Mouse (Mus musculus) embryonic facial prominence, embryonic 14.5 days (tissue): Measurements from ENCODE around the gene Olfr1352. TPM values are rescaled to one million over a fixed set of nuclear protein-coding genes. Genes with fewer than 3 reads are reported as not detected.
"Not testable (repeated sequence)": the region's sequence is repeated elsewhere in the genome, so short reads cannot be mapped to it uniquely, and the experiment has no call there.

Source experiments
- ATAC-seq: fragments of 200-750 bp; cut with Nextera tagmentation; 2 replicates; pipeline ENCODE4 v1.8.0; 2017; ENCODE audit warnings: low read depth, moderate number of reproducible peaks, moderate TSS enrichment
- DNase-seq: peaks from one replicate; pipeline ENCODE4 v3.0.0-alpha.2; 2015; ENCODE audit warnings: low spot score
- H3K27ac ChIP-seq: fragments of 300-500 bp; sonication (generic); replicated peaks from 2 replicates; pipeline ENCODE4 v1.5.1; 2014; ENCODE audit warnings: low read depth, mild to moderate bottlenecking, low read length, moderate library complexity
- H3K27me3 ChIP-seq: fragments of 300-500 bp; sonication (generic); replicated peaks from 2 replicates; pipeline ENCODE4 v1.6.1; 2014; ENCODE audit warnings: low read length; ENCODE audit not compliant: control insufficient read depth, insufficient read depth
- H3K36me3 ChIP-seq: fragments of 300-500 bp; sonication (generic); 2 replicates; pipeline ENCODE4 v1.6.1; 2014; ENCODE audit warnings: low read length, mixed read lengths; ENCODE audit not compliant: control insufficient read depth, insufficient read depth
- H3K4me1 ChIP-seq: fragments of 300-500 bp; sonication (generic); 2 replicates; pipeline ENCODE4 v1.6.1; 2014; ENCODE audit warnings: antibody characterized with exemption, low read length; ENCODE audit not compliant: control insufficient read depth, insufficient read depth
- H3K4me2 ChIP-seq: fragments of 300-500 bp; sonication (generic); 2 replicates; pipeline ENCODE4 v1.6.1; 2014; ENCODE audit warnings: low read depth, mild to moderate bottlenecking, low read length, moderate library complexity, mixed read lengths
- H3K4me3 ChIP-seq: fragments of 300-500 bp; sonication (generic); 2 replicates; pipeline ENCODE4 v1.5.1; 2014; ENCODE audit warnings: low read depth, mild to moderate bottlenecking, low read length
- H3K9ac ChIP-seq: fragments of 300-500 bp; sonication (generic); 2 replicates; pipeline ENCODE4 v1.6.1; 2014; ENCODE audit warnings: low read depth, mild to moderate bottlenecking, low read length, moderate library complexity, mixed read lengths
- H3K9me3 ChIP-seq: fragments of 300-500 bp; sonication (generic); 2 replicates; pipeline ENCODE4 v1.6.1; 2016; ENCODE audit warnings: low read length; ENCODE audit not compliant: control insufficient read depth
- WGBS: fragments of 180-500 bp; shearing (Covaris S2); extraction: QIAGEN DNeasy Blood & Tissue Kit; methylation state at CpG from one replicate; pipeline ENCODE4 v1.1.7; 2014; 5-methylcytosine and 5-hydroxymethylcytosine counted together
- polyA plus RNA-seq: library from polyadenylated mRNA; unstranded; fragments of >200 nt; fragmentation: Nextera tagmentation; extraction: Ambion mirVana; gene quantifications from 2 replicates; pipeline ENCODE4 v1.2.1, GENCODE M21; 2014

Gene Olfr1352
- polyA plus RNA-seq = 0.11 TPM in 1 of 2 replicates, not detected in the other

GRCm38 (mm10) chr10:78980750-78981149 is at the start of gene Olfr1352:
Gene Olfr1352 (plus strand): TSS chr10:78981050.
- ATAC-seq (no peak), DNase-seq (no peak)
- H3K4me3 ChIP-seq = no peak within 1 kb of the TSS
- H3K9ac ChIP-seq = no peak within 1 kb of the TSS
- no peaks in the 10 kb centered on the region for H3K27me3 ChIP-seq
- no peak within 1 kb of the TSS for H3K4me2 ChIP-seq
- H3K9me3 ChIP-seq = no peaks in the 10 kb centered on the region
- no peak within 1 kb of the TSS for H3K27ac ChIP-seq
- H3K4me1 ChIP-seq = no peaks in the 10 kb centered on the region
- no peaks in the 10 kb centered on the region for H3K36me3 ChIP-seq

- H3K4me2 ChIP-seq, DNase-seq, H3K27me3 ChIP-seq, H3K9ac ChIP-seq, ATAC-seq, H3K4me3 ChIP-seq, H3K4me1 ChIP-seq, H3K9me3 ChIP-seq, H3K36me3 ChIP-seq, H3K27ac ChIP-seq: not testable (repeated sequence)
- WGBS = 70% methylated on average over 1 of the region's 1 CpGs
Measured at GRCm38 (mm10) chr10:78950336-78950735, 30.5 kb upstream of the Olfr1352 start, which contains the start of gene Olfr8. Gene Olfr8 (plus strand): TSS chr10:78950636.

- not testable (repeated sequence) for H3K27ac ChIP-seq, H3K9me3 ChIP-seq, ATAC-seq, H3K36me3 ChIP-seq, H3K4me2 ChIP-seq, H3K4me3 ChIP-seq, H3K9ac ChIP-seq, DNase-seq, H3K4me1 ChIP-seq, H3K27me3 ChIP-seq
Measured at GRCm38 (mm10) chr10:78963009-78963408, 17.8 kb upstream of the Olfr1352 start, which contains the start of gene Olfr1353. Gene Olfr1353 (plus strand): TSS chr10:78963309.

GRCm38 (mm10) chr10:79012172-79012571 is 31.3 kb downstream of the Olfr1352 start, which contains the start of gene Olfr1351:
Gene Olfr1351 (plus strand): TSS chr10:79012472.
- Histone ChIP-seq H3K4me2 (no peak within 1 kb of the TSS), H3K36me3 (no peaks in the 10 kb centered on the region), H3K4me1 (no peaks in the 10 kb centered on the region), H3K4me3 (no peak within 1 kb of the TSS), H3K9me3 (no peaks in the 10 kb centered on the region), H3K27me3 (no peaks in the 10 kb centered on the region), H3K27ac (no peak within 1 kb of the TSS), H3K9ac (no peak within 1 kb of the TSS)
- ATAC-seq = no peak
- WGBS = 55% methylated on average over 1 of the region's 1 CpGs
- DNase-seq = no peak

- DNase-seq (no peak), ATAC-seq (no peak)
- Histone ChIP-seq H3K4me3 (no peak within 1 kb of the TSS), H3K36me3 (no peaks in the 10 kb centered on the region), H3K27me3 (no peaks in the 10 kb centered on the region), H3K27ac (no peak within 1 kb of the TSS), H3K4me1 (no peaks in the 10 kb centered on the region), H3K9ac (no peak within 1 kb of the TSS), H3K4me2 (no peak within 1 kb of the TSS), H3K9me3 (0 out of 2 replicates have a peak, but pooled peaks cover 4% of the 10 kb centered on the region)
Measured at GRCm38 (mm10) chr10:79028441-79028840, 47.6 kb downstream of the Olfr1352 start, which contains the start of gene Olfr57. Gene Olfr57 (plus strand): TSS chr10:79028741.

Other genes starting within 250 kb of the Olfr1352 start
- 0.10 TPM in 1 of 2 replicates, not detected in the other for gene Ccdc105, start 228.0 kb upstream of the Olfr1352 start, polyA plus RNA-seq
- 0.68 and 0.70 TPM in 2 replicates for gene Slc1a6, start 200.6 kb upstream of the Olfr1352 start, polyA plus RNA-seq
- not detected in 2 replicates for gene Olfr1356, start 128.9 kb upstream of the Olfr1352 start, polyA plus RNA-seq
- 0.14 TPM in 1 of 2 replicates, not detected in the other for gene Olfr1355, start 105.5 kb upstream of the Olfr1352 start, polyA plus RNA-seq
- not detected in 2 replicates for gene Olfr1354, start 67.9 kb upstream of the Olfr1352 start, polyA plus RNA-seq
- not detected in 2 replicates for gene Olfr8, start 30.4 kb upstream of the Olfr1352 start, polyA plus RNA-seq
- 0.20 TPM in 1 of 2 replicates, not detected in the other for gene Olfr1353, start 17.7 kb upstream of the Olfr1352 start, polyA plus RNA-seq
- gene Olfr1351, start 31.4 kb downstream of the Olfr1352 start, polyA plus RNA-seq = not detected in 2 replicates
- gene Olfr57, start 47.7 kb downstream of the Olfr1352 start, polyA plus RNA-seq = not detected in 2 replicates
- 31.9 and 35.2 TPM in 2 replicates for gene 2610008E11Rik, start 116.5 kb downstream of the Olfr1352 start, polyA plus RNA-seq
- gene Vmn2r80, start 167.7 kb downstream of the Olfr1352 start, polyA plus RNA-seq = not detected in 2 replicates